Mouse (Mus musculus) duodenum, adult 2 months (tissue): Measurements from ENCODE around the gene Vmn2r81. TPM values are rescaled to one million over a fixed set of nuclear protein-coding genes. Genes with fewer than 3 reads are reported as not detected.

Experiments used
- polyA plus RNA-seq: library from polyadenylated mRNA; depleted of rRNA; stranded (reverse); fragments of >200 nt; gene quantifications from 2 replicates; pipeline ENCODE4 v1.2.3, GENCODE M21; 2012; ENCODE audit warnings: low replicate concordance; rRNA removed

Gene Vmn2r81
- not detected in 2 replicates for polyA plus RNA-seq

GRCm38 (mm10) chr10:79247392-79247791 is at the start of gene Vmn2r81:
TSS of gene Vmn2r81 (plus strand) at chr10:79247692.

Other genes with a start within 250 kb of the Vmn2r81 start
- not detected in 2 replicates for gene Olfr1351, start 235.2 kb upstream of the Vmn2r81 start, polyA plus RNA-seq
- not detected in 2 replicates for gene Olfr57, start 219.0 kb upstream of the Vmn2r81 start, polyA plus RNA-seq
- 0.06 and 0.22 TPM in 2 replicates for gene 2610008E11Rik, start 150.1 kb upstream of the Vmn2r81 start, polyA plus RNA-seq
- gene Vmn2r80, start 98.9 kb upstream of the Vmn2r81 start, polyA plus RNA-seq, result not detected in 2 replicates
- not detected in 2 replicates for gene Vmn2r82, start 108.8 kb downstream of the Vmn2r81 start, polyA plus RNA-seq
- not detected in 2 replicates for gene Vmn2r83, start 221.0 kb downstream of the Vmn2r81 start, polyA plus RNA-seq